Mouse (Mus musculus): Measurements from ENCODE around the gene Gins2.
A peak's percentile ranks its signal among the peaks of the same experiment; 100 is the strongest.

Gene Gins2

DNA sequence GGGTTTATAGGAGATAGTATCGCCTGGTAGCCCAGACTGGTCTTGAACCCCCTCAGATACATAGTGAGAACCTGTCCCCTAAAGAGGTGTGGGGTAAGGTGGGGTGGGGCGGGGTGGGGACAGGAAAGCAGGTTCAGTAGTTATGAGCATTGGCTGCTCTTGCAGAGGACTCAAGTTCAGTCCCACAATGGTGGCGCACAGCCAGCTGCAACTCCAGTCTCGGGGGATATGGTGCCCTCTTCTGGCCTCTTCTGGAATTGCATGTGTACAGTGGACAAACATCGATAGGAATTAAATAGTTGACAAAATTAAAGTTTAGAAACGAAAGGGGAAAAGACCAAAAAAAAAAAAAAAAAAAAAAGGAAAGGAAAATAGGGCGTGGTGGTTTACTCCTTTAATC, 10.4 kb upstream of the Gins2 start:
- DNase-seq: peak; percentile 92

DNA sequence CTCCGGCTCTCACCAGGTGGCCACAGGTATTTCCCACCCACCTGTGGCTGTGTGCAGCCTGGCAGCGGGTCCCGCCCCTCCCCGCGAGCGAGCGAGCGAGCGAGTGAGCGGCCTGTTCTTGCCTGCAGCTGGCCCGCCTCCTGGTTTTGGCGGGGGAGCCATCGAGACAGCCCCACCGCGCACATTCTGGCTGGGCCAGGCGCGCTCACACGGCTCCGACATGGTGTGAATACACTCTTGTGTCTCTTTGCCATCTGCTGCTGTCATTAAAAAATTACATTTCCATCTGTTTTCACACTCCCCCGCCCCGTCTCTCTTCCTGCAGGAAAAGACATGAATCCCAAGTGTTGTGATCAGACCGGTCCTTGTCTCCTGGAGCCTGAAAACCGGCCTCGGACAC, 9.5 kb upstream of the Gins2 start:
- peak; percentile 51 for DNase-seq

- DNase-seq: peak; percentile 79
Observed at GRCm38 (mm10) chr8:120595963-120596362, 6.9 kb upstream of the Gins2 start.

DNA sequence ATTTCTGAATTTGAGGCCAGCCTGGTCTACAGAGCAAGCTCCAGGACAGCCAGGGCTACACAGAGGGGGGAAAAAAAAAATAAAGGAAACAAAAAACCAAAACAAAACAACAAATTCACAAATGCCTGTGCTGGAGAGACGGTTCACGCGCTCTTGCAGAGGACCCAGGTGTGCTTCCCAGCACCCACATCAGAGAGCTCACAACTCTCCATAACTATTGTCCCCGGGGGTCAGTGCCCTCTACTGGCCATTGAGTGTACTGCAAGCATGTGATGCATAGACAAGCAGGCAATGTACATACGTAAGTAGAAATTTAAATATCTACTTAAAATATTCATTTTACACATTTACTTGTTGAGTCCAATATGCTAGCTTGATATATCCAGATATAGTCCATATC, 5.5 kb upstream of the Gins2 start:
- peak; percentile 32 for DNase-seq

DNA sequence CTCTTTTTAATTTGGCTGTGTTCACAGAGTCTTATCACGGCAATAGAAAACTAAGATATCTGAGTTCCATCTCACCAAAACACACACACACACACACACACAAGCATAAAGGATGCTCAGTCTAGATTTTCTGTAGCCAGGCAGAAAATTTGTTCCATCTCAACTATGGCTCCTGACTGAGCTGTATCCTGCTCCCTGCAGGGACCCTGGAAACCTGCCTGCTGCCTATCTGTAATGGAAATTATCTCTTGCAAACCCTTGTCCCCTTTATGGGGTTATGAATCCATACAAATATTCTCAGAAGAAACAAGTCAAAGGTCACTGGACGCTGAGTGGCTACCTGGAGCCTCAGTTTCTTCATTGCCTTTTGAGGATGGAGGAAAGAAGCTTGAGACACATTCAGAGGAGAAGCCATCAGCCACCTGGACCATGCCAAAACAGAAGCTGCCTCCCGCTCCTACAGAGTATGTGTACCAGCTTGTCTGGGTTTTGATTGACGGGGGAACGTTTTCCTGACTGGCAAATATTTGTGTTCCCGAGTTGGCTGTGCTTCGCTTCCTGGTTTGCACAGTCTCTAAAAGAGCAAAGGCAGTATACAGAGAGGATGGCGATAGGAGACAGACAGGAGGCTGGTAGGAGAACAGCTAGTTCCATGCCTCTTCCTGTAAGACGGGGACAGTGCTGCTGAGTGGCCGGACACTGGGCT, 2.6 kb upstream of the Gins2 start:
- no peak for DNase-seq

DNA sequence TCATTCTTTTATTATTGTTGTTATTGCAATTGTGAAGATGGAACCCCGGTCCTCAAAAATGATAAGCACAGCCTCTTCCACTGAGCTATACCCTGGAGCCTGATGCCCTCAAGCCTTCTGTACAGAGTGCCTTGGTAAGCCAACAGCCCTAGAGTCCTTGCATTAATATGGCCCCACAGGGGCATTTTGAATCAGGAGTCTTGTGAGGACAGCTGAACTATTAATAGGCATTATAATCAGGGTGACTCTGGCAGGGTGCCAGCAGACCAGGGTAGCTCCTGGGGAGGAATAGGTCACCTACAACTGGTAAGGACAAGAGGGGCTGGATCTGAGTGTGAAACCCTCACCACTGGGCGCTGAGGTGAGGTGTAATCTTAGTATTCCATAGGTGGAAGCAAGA, 817 bp upstream of the Gins2 start:
- DNase-seq: peak; percentile 72

GRCm38 (mm10) chr8:120585521-120585920, 3.6 kb downstream of the Gins2 start:
- DNase-seq: no peak

GRCm38 (mm10) chr8:120581811-120582210, 7.3 kb downstream of the Gins2 start:
- no peak for DNase-seq

GRCm38 (mm10) chr8:120581329-120581728, 7.8 kb downstream of the Gins2 start:
- no peak for DNase-seq

- DNase-seq: no peak
Observed at GRCm38 (mm10) chr8:120580336-120581000, 8.6 kb downstream of the Gins2 start.

DNA sequence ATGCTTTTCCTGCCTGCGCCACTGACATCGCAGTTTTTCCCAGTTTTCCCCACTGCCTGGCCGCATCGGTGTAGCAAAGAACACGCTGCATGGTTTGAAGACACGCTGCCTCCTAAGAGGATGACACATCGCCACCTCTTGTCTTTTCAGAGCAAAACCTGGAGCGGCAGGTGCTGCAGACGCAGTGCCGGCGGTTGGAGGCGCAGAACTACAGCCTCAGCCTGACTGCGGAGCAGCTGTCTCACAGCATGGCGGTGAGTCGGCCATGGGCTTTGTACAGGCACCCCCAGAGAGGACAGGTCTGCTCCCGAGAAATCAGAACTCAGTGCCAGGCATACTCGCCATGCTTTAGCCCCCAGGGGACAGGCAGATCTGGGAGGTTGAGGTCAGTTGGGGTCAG, 11.3 kb downstream of the Gins2 start:
- DNase-seq: no peak

DNA sequence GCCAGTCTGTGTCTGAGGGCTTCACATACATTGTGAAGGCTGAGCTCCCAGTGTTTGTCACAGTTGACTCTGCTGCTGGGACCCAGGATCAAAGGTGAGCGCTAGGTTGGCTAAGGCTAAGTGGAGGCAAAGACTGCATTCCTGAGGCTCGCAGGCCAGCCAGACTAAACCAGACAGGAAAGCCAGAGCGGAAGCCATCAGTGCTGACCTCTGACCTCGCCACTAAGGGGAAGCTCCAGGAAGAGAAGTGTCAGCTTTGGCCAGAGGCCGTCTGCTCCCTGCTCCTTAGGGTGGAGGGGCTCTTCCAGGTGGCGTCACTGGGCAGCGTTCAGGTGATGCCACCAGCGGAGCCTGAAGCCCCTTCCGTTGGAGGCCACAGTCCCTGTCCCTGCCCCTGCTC, 13.3 kb downstream of the Gins2 start:
- DNase-seq: peak; percentile 81

DNA sequence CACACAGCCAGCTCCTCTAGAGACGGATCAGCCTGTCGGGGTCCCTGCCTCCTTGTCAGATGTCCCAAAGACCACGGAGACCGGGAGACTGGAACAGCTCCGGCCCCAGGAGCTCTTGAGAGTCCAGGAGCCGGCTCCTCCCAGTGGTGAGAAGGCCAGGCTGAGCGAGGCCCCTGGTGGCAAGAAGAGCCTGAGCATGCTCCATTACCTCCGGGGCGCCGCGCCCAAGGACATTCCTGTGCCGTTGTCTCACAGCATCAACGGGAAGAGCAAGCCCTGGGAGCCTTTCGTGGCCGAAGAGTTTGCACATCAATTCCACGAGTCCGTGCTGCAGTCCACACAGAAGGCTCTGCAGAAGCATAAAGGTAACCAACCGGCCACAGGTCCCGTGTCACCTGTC, 14.2 kb downstream of the Gins2 start:
- DNase-seq: peak; percentile 67

DNA sequence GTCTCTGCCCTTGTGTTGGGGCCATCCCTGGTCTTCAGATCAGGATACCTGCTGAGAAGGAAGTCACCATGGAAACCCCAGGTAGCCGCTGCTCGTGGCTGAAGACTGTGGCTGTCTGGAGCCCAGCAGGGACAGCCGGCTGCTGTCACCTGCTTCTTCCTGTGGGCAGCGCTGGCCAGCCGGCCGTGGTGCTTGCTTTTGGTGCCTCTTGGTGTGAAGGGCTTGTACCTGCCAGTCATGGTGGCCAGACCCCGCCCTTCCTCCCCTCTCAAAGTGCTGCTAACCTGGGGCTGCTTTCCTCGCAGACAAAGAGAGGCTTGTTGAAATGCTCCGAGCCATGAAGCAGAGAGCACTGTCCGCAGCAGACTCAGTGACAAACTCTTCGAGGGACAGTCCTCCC, 15.2 kb downstream of the Gins2 start:
- no peak for DNase-seq

DNA sequence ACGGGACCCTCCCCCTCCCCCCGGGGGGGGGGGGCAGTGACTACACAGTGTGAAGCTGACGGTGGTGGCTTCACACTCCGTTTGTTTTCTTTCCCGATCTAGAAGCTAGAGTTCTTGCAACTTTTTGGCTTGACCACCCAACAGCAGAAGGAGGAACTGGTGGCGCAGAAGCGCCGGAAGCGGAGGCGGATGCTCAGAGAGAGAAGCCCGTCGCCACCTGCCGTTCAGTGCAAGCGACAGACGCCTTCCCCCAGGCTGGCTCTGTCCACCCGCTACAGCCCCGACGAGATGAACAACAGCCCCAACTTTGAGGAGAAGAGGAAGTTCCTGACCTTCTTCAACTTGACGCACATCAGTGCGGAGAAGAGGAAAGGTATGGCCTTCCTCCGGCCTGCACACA, 16.6 kb downstream of the Gins2 start:
- DNase-seq: no peak

- DNase-seq: no peak
Observed at GRCm38 (mm10) chr8:120571561-120571960, 17.5 kb downstream of the Gins2 start.

GRCm38 (mm10) chr8:120569939-120570715, 19.0 kb downstream of the Gins2 start:
- DNase-seq: peak; percentile 88

GRCm38 (mm10) chr8:120569123-120569522, 20.0 kb downstream of the Gins2 start:
- no peak for DNase-seq

- no peak for DNase-seq
Observed at GRCm38 (mm10) chr8:120568164-120568798, 20.8 kb downstream of the Gins2 start.

- no peak for DNase-seq
Observed at GRCm38 (mm10) chr8:120567731-120568130, 21.4 kb downstream of the Gins2 start.

DNA sequence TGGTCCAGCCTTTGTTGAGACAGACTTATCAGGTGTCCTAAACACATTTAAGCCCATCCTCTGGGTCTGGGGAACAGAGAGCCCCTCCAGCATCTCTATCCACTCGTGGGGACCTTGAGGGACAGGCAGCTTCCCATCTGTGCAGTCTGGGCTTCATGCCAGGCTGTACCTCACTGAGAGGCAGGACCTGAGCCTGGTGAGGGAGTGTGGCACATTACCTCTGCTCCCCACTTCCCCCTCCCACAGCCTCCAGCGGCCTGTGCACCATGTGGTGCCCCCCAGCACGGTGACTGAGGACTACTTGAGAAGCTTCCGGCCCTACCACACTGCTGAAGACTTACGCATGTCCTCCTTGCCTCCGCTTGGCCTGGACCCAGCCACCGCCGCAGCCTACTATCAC, 22.4 kb downstream of the Gins2 start:
- no peak for DNase-seq

DNA sequence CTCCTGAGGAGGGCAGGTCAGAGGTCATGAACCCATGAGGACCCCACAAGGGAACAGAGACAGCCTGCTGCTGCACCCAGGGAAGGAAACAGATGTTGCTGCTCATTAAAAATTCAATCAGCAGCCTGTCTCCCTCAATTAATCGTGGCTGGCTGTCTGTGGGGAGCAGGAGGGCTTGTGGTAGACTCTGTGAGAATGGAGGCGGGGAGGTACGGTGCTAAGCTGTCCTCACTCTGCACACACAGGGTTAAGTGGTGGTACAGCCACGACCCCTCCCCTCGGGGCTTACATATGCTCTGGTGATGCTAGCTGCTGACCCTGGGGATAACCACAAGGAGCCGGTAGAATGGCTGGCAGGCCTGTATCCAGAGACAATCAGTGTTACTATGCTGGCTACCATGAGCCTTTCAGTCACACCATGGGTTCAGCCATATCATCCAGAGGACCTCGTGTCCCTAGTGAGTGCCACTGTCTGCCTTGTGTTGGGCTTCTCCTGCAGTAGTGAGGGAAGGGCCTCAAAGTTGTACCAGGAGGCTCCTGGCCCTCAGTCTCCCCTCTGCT, 23.9 kb downstream of the Gins2 start:
- DNase-seq: no peak
